Mouse (Mus musculus): ENCODE data around the gene Tspan13.

Tspan13 gene

DNA sequence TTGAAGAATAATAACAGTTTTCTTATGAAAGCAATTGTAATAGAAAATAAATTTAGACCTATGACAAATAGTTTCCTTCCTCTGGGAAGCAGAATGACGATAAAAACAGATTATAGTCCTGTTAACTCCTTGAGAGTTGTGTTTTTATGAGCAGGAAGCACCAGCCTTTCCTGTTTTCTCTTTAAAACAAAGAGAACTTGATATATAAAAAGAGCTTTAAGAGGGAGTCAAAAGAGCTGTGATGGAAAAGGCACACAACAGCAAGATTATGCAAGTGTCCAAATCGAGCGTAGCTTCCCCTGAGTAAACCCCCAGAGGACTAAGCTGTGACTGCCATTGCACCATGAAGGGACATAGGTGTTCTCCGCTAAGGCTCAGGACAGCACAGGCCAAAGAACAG lies 9.9 kb downstream of the Tspan13 start:
- no peak for DNase-seq (ENCODE audit: low spot score in 2 of 2)

DNA sequence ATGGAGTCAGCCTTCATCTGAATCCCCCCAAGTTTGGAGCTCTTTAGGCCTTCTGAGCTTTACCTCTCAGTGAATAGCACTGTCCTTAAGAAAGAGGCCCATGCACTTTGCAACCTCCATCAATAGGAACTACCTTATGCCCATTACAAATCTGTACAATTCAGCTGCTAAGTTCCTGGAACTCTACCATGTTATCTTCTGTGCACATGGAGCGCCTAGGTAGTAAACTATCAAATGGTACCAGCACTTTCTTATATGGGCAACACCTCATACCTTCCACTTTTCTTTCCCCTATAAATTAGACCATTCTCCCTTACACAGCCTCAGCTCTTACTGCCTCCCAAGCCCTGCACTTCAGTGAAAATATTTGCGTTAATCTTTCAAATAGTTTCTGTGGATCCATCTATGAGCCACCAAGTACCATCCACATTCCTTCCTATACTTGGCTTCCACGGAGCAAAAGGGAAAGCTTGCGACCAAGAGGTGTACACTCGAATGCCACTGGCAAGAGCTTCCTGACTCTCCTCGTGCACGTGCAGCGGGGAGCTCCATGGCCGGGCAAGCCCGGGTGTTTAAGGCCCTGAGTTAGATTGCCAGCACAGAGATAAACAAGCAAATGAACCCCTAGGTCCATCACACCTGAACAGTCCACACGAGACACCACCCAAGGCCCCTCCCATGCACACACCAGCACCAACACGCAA lies 11.5 kb downstream of the Tspan13 start:
- DNase-seq (ENCODE audit: low spot score in 2 of 2): no peak

DNA sequence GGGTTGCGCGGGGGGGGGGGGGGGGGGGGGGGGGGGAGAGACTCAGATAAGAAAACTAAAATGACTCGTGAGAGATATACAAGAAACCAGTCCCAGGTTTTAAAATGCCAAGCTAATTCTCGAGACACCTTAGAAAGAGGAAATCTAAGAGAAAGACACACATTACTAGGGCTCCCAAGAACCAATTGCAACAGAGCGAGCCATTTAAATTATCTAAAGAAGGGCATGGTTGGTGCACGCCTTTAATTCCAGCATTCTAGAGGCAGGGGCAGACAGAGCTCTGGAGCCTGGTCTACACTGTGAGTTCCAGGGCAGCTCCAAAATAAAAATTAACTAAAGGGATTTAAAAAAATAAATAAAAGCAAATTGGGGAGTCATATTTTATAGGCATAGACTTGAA lies 12.6 kb downstream of the Tspan13 start:
- DNase-seq (ENCODE audit: low spot score in 2 of 2): no peak

DNA sequence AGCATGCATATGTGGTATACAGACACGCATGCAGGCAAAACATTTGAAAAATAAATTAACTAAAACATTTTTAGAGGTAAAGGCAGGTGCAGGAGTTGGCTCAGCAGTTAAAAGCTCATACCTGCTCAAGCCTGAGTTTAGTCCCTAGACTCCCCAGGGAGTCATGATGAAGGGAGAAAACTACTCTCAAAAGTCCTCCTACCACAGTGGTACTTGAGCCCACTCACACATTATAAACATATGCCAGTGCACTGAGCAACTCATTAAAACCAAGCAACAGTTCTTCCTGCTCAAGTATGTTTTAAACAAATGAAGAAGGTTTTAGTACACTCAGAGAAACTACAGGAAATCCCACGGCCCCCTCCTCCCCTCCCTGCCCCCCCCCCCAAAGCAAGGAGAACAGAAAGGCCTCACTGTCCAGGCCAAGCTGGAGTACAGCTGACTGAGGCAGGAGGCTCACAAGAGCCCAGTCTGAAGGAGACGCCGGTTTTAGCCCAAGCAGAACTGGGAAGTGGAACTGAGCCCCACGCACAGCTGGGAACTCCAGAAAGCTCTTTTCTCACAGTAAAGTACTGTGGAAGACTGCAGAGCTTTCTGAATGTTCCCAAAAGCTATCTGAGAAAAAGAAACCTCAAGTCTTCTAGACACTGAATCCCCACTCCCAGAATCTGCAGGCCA lies 13.2 kb downstream of the Tspan13 start:
- no peak for DNase-seq (ENCODE audit: low spot score in 2 of 2)

DNA sequence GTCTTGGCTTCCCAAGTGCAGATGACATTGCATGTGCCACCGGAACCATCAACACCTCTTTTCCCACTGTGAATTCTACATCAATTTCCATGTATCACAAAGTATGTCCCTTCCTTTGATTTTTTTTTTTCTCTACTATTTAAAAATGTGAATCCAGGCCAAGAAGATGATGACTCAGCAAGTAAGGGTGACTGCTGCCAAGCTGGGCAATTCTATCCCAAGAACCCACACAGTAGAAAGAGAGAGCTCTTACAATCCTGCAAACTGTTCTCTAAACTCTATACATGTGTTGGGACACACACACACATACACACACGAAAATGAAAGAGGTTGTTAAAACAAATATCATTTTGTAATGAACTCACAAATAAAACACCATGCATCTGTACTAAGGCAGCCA lies 15.1 kb downstream of the Tspan13 start:
- no peak for DNase-seq (ENCODE audit: low spot score in 2 of 2)

DNA sequence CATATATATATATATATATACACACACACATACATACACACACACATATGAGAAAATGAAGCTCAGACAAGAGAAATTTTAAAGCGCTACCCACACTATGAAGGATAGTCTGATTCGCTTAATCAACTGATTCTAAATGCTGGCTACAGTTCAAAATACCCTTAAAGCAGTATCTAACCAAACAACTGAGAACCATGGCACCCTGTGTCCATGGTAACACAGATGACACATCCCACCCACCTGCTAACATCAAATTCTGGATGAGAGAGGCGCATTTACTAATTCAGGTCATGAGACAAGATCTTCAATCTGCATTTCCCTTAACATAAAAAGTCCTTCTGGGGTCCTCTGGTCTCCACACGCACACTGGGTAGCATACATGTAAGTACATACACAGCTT lies 16.2 kb downstream of the Tspan13 start:
- DNase-seq (ENCODE audit: low spot score in 2 of 2): no peak

DNA sequence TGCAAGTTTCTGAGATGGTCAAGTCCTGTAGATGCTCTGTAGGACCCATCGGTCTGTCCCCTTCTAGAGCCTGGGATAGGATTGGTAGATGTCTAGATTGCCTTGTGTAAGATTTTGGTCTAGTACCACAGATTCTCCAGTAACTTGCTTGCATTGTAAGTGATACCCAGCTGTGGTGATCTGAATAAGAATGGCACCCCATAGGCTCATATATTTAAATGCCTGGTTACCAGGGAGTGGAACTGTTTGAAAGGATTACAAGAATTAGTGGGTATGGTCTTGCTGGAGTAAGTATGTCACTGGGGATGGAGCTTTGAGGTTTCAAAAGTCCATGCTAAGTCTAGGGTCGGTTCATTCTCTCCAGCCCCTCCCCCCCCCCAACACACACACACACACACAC lies 21.6 kb downstream of the Tspan13 start:
- no peak for DNase-seq (ENCODE audit: low spot score in 2 of 2)

DNA sequence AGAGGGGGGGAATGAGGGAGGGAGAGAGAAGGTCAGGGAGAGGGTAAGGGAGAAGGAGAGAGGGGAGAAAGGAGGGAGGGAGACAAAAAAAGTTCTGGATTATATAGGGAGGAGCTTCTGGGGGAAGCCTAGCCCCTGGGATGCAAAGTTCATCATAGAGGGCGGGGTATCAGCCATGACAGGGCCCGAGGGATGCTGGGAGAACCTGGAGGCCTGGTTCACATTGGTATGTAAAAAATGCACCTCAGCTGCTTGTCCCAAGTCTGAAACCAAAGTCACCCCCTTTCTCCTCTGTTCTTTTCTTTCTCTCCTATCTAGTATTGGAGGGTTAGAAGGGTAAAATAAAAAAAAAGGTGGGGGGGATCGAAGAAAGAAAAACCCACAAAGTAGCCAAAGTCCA lies 22.2 kb downstream of the Tspan13 start:
- DNase-seq (ENCODE audit: low spot score in 2 of 2): no peak

DNA sequence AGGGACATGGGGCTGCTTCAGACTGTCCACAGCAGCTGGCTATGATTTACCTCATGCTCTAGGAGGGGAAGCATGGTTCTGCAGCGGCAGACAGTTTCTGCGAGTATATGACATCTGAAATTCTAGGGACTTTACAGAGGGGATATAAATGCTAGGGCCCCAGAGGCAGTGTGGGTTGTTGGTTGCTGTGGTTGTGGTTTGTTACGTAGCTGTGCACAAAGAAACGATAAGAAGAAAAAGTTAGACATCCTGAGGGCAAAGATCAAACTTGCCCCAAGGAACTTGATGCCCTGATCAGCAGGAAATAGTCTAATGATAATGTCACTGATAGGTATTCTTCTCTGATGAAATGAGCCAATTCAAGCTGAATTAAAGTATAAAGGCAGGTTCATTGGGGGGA lies 22.7 kb downstream of the Tspan13 start:
- no peak for DNase-seq (ENCODE audit: low spot score in 2 of 2)

DNA sequence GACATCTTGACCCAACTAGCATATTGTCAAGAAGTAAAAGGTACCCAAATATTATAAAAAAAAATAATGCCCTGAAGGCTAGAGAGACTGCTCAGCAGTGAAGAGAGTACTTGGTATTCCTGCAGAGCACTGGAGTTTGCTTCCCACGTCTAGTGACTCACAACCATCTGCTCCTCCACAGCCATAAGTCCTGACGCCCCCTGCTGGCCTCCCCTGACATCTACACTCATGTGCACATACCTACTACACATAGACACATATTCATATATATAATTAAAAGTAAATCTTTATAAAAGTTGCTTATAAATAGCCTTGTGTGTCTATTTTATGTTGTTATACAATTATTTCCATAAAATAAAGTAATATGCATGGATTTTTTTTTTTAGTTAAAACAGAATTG lies 24.5 kb downstream of the Tspan13 start:
- DNase-seq (ENCODE audit: low spot score in 2 of 2): no peak

DNA sequence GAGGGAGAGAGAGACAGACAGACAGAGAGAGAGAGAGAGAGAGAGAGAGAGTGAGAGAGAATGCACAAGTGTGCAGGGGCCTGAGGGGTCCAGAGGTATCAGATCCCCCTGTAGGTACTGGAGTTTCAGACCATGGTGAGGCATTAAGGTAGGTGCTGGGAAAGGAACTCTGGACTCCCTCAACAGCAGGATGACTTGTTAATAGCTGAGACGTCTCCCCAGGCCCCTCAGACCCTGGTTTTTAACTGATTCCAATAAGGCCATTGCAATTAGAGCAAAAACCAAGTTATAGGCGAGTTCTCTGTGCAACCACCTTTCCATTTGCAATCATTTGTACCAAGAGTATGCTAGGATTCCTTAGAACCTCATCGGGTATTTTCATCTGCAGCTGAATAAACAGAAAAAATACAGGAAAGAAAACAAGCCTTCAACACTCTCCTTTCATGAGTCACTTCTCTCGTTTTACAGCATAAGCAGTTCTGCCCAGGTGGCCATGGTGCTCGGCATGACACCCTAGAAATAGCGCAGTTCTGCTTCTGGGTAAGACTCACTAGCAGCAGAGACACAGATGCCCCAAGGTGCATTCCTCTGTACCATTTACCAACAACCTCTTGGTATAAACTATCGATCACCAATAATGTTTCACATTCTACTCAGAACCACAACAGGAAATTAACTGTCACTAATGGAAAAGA lies 28.9 kb downstream of the Tspan13 start:
- DNase-seq (ENCODE audit: low spot score in 2 of 2): no peak

DNA sequence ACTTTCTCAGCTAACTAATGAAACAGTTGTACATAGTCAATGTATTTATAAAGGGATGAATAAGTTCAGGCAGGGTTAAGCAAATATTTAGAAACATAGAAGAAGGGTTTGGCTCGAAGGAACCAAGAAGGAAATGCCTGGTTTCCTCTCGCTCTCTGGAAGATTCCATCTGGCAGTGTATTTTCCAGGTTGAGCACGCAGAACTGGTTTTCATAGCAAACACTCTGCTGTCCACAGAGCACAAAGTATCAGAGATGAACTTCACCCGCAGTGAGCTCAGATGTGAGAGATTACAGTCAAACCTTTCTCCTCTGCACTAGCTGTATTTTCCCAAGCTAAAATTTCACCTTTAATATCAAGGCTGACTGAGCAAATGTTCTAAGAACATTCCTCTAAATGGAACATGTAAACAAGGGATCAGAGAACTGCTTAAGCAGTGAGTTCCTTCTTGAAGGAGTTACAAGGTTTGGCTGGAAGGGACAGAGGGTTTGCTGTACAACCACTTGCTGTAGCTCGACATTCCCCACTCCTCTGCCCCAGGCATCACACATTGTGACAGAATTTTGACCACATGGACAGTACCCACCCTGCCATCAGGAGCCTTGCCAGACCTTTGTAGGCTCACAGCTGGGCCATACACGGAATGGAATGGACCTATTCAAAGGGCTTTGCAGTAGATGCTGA lies 33.8 kb downstream of the Tspan13 start:
- DNase-seq (ENCODE audit: low spot score in 2 of 2): no peak

DNA sequence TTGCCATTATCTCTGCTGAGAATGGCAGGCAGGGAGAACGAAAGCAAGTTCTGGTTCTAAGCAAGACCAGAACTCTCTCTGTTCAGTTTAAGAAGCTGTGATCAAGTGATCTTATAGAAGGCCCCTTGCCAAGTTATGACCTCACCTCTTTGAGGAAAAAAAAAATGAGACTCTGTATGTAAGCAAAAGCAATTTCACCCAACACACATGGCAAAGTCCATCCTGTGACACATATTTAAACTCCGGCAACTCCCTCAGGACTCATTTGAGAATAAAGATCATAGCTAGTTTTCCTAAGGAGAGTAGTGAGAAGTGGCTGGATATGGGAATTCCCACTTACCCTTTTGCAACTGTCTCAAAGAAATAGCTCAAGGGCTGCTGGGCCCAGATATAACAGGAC lies 34.7 kb downstream of the Tspan13 start:
- DNase-seq (ENCODE audit: low spot score in 2 of 2): no peak

DNA sequence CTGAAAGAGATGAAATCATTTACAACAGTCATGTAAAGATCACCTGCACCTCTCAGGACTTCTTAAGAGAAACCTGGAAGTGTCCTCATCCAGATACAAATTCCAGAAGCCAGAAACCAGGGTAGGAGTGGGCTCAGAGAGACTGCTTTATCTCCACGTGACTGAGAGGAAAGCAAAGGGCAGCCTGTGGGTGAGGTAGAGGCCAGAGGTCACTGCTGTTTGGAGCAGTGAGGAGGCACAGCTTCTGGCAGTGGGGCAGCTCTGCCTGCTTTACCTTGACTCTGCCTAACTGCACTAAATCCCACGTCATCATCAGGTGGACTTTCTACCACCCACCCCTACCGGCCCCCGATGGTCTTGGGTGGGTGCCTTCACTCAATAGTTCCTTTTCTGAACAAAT lies 37.6 kb downstream of the Tspan13 start:
- DNase-seq (ENCODE audit: low spot score in 2 of 2): no peak

DNA sequence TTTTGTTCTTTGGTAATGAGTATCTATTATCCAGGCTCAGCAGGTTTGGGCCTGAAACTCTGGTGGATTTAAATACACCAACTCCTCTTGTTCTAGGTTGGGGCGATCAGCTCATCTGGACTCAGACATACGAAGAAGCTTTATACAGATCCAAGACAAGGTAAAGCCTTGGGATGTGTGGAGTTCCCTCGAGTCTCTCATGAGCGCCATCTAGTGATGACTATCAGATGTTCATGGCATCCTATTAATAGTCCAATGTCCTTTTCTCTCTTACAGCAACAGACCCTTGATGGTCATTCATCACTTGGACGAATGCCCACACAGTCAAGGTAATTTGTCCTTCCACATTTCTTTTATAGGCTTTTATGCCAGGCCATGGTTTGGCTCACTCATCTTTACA lies 46.5 kb downstream of the Tspan13 start:
- no peak for DNase-seq (ENCODE audit: low spot score in 2 of 2)

DNA sequence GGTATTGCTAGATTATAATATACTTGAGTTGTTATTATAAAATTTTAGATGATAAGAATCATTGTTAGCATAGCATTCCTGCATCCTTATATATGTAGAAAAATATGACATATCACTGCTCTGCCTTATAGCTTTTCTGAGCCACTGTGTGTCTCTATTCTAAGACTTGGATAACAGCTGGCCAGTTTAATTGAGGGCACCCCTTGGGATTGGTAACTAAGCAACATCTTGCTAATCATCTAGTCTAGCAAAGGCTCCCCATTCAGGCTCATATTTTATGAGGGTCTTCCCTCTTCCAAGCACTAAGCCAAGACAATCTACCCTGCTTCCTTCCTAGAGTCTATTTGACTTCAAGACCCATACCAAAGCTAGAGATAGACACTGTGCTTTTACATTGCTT lies 48.2 kb downstream of the Tspan13 start:
- no peak for DNase-seq (ENCODE audit: low spot score in 2 of 2)

DNA sequence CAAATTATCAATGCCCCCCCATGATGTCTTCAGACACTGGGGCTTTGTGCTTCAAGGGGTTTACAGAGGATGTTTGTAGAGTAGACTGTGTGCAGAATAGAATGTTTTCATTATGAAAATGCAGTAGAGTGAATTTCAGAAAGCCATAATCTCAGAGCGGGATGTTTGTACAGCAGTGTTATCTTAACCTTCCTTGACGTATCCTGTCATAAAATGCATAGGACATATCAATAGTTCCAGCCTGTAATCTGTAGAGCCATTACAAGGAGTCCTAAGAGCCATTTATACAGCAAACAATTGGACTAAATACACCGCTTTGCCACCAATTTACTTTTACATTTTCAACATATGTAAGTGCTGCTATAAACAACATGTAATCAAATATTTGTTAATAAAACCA lies 48.7 kb downstream of the Tspan13 start:
- DNase-seq (ENCODE audit: low spot score in 2 of 2): no peak

DNA sequence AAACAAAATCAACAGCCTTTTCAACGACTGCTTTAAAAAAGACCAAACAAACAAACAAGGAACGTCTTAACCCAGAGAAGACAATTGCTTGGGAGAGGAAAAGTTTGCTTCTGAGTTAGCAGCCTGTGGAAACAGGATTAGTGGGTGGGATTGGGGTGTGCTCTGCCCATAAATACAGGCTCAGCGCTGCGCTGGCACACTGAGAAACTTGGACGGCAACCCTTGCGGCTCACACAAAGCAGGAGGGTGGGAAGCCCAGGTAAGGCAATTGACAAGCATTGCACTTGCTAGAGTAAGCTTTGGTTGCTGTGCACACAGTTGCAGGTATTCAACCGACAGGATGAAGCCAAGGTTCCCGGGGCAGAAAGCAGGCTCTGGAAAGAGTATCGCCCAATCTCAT lies 49.6 kb downstream of the Tspan13 start, which contains the start of gene Agr2:
Agr2 (plus strand) TSS at position 197 of the 400 bp plus-strand sequence.
- DNase-seq (ENCODE audit: low spot score in 2 of 2): no peak

DNA sequence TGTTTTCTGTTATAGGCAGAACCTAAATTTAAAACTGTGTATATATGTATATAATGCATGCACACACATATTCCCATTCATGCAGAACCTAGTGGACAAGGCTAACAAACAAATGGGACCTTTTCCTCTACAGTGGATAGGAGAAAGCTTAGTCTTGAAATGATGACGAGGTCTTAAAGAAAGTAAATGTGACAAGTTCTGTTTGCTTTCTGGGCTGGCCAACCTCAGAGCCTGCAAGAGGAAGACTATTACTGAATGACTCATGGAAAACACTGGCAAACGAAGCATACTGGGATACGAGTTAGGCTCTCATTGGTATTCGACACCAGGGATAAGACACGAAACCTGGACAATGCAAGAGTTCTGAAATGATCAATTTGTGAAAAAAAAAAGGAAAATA lies 57.6 kb downstream of the Tspan13 start:
- no peak for DNase-seq (ENCODE audit: low spot score in 2 of 2)

DNA sequence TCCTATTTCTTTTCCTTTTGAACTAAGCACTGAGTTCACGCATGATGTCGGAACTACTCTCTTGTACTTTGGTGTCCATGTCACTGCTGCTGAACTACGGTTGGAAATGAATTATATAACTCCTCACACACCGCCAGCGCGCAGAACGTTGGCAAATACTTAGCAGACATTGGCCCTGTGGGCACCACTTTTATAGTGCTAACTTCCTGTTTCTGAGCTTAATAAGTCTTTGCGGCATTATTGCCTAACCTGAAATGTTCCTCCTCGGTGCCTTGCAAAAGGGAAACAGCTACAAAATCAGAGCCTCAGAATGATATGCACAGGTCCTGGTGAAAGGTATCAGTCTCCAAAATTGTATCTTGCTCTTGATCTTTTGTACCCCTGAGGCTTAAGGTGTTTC lies 58.8 kb downstream of the Tspan13 start:
- DNase-seq (ENCODE audit: low spot score in 2 of 2): no peak

DNA sequence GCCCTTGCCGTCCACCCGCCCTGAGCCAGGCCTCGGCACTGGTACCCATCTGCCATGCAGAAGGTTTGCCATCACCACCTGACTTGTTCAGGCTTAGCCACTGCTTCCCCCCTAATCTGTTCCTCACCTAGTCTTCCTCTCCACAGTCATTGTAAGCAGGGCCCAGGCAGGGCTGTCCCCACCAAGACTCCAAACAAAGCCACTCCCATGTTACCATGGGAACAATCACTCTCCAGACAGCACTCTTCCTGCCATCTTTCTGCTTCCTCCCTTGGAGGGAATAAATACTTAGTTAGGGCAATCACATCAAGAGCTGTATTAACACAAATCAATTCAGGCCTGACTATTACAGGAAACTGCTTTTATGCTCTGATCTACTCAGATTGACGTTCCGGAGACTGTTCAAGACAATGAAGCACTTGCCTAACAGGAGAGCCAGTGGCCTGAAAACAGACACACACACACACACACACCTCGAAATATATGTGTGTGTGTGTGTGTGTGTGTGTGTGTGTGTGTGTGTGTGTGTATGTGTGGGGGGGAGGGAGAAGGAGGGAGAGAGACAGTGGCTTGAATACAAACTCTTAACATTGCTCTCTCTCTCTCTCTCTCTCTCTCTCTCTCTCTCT lies 60.5 kb downstream of the Tspan13 start:
- peak in 1 of 2 experiments; percentile 19 for DNase-seq (ENCODE audit: low spot score in 2 of 2)

DNA sequence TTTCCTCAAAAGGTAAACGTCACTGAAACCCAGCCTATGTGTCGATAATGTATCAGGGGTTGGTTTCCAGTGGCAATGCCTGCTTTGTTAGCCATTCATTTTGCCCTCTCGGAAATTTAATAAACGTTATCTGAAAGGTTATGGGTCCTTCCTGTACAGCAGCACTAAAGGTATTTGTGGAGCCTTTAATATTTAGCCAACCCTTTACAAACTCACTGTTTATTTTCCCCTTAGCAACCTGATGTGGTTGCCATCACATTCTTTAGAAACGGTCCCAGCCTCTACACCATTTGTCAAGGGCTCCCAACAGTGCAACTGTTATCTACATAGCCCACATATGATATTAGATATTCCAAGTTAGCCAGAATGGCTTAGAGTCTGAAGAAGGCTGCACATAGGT lies 62.7 kb downstream of the Tspan13 start:
- no peak for DNase-seq (ENCODE audit: low spot score in 2 of 2)
